Mouse (Mus musculus) spleen, postnatal 36 days (tissue): Measurements from ENCODE around the gene Hyls1.
"Not testable (repeated sequence)": the region's sequence is repeated elsewhere in the genome, so short reads cannot be mapped to it uniquely, and the experiment has no call there.

Experiments
- DNase-seq, 2 experiments: peaks; one replicate each; pipeline ENCODE4 v3.0.0; 2022; ENCODE audit warnings: low spot score in 2 of 2, mixed read lengths in 1 of 2

Gene Hyls1

GRCm38 (mm10) chr9:35569571-35570534, at the start of gene Hyls1, which contains the start of gene Pate2:
Gene Hyls1, minus strand, starts transcription at chr9:35570398.
Gene Pate2, plus strand, starts transcription at chr9:35570284.
- peak; percentile 95 to 98 for DNase-seq

- not testable (repeated sequence) for DNase-seq
Observed at GRCm38 (mm10) chr9:35616784-35617183, 46.6 kb upstream of the Hyls1 start.

- DNase-seq, result no peak
Observed at GRCm38 (mm10) chr9:35614005-35614404, 43.8 kb upstream of the Hyls1 start.

DNA sequence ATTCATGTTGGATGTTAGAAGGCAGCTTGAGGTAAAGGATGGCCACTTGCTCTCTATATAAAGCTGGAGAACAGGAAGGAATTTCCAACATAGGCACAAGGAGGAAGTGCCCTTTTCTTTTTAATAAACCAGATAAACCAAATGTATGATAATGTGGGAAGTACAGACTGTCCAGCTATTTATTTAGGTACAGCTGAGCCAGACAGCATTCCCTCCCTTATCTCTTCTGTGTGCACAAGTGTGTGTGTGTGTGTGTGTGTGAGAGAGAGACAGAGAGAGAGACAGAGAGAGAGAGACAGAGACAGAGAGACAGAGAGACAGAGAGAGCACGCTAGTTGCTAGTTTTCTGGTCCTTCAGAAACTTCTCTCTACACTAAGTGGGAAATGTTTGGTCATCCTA, 41.6 kb upstream of the Hyls1 start, which contains the start of gene Pate4:
TSS of gene Pate4 (minus strand) at position 101 of the 400 bp plus-strand sequence.
- DNase-seq, result no peak

- no peak for DNase-seq
Observed at GRCm38 (mm10) chr9:35607647-35608405, 37.6 kb upstream of the Hyls1 start.

- no peak for DNase-seq
Observed at GRCm38 (mm10) chr9:35592903-35593302, 22.7 kb upstream of the Hyls1 start.

GRCm38 (mm10) chr9:35587674-35588073, 17.5 kb upstream of the Hyls1 start:
- DNase-seq, result no peak

GRCm38 (mm10) chr9:35574416-35574815, 4.2 kb upstream of the Hyls1 start:
- no peak for DNase-seq

DNA sequence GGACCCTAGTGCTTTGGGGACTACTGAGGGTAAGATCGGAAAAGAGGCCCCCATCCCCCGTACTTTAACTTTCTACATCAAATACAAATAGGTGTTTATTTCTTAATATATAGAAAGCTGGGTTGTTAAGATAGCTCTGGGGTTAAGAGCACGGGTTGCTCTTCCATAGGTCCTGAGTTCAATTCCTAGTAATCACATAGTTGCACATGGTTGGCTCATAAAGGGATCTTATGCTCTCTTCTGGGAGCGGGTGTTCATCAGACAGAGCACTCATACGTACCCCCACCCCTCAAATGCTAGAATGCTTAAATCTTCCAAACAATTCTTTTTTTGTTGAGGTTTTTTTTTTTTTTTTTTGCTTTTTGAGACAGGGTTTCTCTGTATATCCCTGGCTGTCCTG, 465 bp upstream of the Hyls1 start:
- DNase-seq, result no peak

DNA sequence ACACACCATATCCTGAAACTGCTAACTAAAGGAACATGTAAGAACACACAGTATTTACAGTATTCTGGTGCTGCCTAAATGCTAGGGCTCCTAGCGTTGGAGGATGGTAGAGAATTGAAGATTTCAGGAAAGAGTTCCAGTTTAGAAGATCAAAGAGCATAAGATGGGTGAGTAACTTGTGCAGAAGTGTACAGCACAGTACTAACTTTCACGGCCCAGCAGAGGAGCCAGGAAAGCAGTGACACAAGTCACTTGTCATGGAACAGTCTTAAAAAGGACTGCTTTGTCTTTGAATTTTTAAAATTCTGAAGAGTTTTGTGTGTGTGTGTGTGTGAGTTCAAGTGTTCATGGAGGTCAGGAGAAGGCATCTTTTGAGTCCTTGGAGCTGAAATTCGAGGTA, 2.2 kb downstream of the Hyls1 start:
- no peak for DNase-seq

GRCm38 (mm10) chr9:35564536-35565240, 5.5 kb downstream of the Hyls1 start:
- DNase-seq, result no peak

DNA sequence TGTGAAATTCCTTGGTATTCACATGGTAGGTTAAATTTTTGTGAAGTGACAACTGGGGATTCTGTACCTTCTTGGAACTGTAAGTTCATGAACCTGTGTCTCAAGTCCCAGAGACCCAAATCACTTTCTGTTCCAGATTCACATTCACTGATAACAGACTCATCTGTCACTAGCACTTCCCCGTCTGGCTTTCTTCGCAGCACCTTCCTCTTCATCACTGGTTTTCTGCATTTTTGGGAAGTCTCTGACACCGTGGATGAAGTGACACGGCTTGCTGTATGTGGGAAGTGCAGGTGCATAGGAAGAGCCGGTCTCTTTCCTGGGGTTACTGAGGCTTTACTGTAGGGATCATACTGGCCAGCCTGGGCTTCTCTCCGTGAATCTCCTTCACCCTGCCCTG, 8.6 kb downstream of the Hyls1 start:
- no peak for DNase-seq

GRCm38 (mm10) chr9:35561076-35561475, 9.1 kb downstream of the Hyls1 start:
- DNase-seq, result no peak

GRCm38 (mm10) chr9:35559009-35559890, 10.9 kb downstream of the Hyls1 start:
- DNase-seq, result peak; percentile 77 to 78

- DNase-seq, result no peak
Observed at GRCm38 (mm10) chr9:35558257-35559008, 11.8 kb downstream of the Hyls1 start, which contains the start of the genes Ddx25 and Pus3. Gene Ddx25, minus strand, starts transcription at chr9:35558528. Gene Pus3, plus strand, starts transcription at chr9:35558595.

- DNase-seq, result no peak
Observed at GRCm38 (mm10) chr9:35556494-35557102, 13.6 kb downstream of the Hyls1 start.

DNA sequence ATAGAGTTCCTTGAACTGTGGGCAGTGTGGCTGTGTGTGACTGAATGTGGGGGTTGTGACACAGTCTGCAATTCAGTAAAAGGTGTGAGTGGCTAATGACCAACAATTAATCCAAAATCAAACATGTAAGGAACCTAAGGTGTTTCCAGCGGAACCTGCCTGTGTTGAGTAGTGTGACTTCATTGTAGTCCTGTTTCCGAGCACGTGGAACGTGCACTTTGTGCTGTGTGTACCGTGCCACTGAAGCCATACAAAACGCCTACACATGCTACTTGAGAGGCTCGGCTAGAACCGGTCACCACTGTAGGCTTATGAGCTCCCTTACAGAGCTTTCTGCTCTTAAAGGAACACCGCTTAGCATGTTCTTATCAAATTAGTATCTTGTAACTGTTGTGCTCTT, 21.7 kb downstream of the Hyls1 start:
- no peak for DNase-seq

DNA sequence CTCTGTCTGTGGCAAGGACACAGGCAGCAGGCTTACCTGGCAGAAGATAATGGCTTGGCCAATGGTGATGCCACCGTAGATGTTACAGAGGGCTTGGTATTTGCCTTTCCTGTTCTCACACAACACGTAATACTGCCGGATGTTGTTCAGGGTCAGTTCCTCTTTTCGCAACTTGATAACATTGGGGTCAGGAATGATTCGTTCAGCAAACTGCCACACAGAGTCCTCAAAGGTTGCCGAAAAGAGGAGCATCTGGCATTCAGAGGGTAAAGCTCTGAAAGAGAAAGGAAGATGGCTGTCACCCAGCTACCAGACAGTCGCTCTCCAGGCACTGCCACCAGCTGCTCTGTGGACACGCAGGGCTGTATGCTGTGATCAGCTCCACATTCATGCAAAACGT, 23.5 kb downstream of the Hyls1 start:
- DNase-seq, result peak; percentile 59 to 65

- no peak for DNase-seq
Observed at GRCm38 (mm10) chr9:35545704-35546103, 24.5 kb downstream of the Hyls1 start.

- no peak for DNase-seq
Observed at GRCm38 (mm10) chr9:35544666-35545065, 25.5 kb downstream of the Hyls1 start.
